Mouse (Mus musculus) neural tube, postnatal 0 days (tissue): ENCODE measurements around the gene Cactin. TPM values are rescaled to one million over a fixed set of nuclear protein-coding genes. Genes with fewer than 3 reads are reported as not detected.

ENCODE experiments used
- microRNA-seq: library from miRNA; unstranded; fragments of <30 nt; microRNA quantifications from one replicate; pipeline ENCODE4, GENCODE M21; 2016
- polyA plus RNA-seq: library from polyadenylated mRNA; unstranded; fragments of >200 nt; fragmentation: Nextera tagmentation; extraction: Ambion mirVana; gene quantifications from 2 replicates; pipeline ENCODE4 v1.2.1, GENCODE M21; 2015

The Cactin gene
- polyA plus RNA-seq: 18.8 and 20.8 TPM in 2 replicates

DNA sequence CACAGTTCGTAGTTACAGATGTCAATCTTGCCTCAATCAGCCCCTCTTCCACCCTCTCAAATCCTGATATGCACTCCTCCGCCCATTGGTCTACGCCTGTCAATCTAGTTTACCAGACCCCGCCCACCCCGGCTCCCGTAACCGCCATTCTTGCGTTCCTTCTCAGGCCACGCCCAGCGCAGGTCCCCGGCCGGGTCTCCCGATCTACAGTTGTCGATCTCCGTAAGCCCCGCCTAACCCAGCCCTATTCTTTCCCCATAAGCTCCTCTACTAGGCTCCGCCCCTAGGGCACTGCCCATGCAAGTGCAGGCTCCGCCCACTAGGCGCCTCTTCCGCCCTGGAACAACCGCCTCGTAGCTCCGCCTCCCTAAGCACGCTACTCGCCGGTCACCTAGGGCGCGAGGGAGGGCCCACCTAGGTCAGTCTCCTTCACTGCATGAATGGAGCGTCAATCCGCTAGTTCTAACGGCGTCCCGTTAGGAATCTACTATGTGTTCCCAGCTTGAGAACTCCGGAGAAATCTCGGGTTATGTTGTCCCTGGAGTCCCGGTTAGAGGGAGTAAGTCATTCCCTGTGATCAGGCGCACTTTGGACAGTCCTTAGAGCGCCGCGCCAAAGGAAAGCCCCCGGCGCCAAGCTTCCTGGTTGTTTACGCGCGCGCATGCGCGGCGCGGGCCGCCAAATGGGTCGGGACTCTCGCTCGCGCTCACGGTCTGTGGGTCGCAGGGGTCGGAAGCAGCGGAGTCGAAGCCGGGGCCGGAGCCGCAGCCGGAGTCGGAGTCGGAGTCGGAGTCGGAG is at the start of gene Cactin:
Gene Cactin, plus strand, starts transcription at position 554 of the 798 bp plus-strand sequence.

DNA sequence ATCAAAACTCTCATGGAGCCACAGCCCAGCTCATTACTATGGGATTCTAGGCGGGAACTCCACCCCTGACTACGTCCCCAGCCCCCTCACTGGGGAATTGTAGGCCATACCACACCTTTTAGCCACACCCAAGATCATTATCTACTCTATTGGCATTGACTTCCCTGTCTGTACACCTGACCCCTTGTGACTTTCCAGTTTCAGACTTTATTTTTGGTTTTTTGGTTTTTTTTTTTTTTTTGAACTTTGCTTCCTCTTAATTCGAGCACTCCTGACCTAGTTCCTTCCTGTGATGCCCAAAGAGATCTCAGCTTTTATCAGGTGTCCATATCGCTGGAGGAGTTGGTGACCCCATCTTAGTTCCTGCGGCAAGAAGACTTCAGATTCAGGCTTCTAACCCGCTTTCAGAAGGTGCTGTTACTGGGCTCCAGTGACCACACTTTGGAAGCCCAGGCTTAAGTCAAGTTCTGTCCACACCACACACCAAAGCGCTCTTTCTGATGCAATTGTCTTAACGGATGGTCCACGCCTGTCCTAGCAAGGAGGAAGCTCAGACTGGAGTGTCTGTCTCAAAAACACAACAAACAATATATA is 29.3 kb upstream of the Cactin start, which contains the start of gene Tjp3:
Gene Tjp3, minus strand, starts transcription at position 71 of the 594 bp plus-strand sequence.

DNA sequence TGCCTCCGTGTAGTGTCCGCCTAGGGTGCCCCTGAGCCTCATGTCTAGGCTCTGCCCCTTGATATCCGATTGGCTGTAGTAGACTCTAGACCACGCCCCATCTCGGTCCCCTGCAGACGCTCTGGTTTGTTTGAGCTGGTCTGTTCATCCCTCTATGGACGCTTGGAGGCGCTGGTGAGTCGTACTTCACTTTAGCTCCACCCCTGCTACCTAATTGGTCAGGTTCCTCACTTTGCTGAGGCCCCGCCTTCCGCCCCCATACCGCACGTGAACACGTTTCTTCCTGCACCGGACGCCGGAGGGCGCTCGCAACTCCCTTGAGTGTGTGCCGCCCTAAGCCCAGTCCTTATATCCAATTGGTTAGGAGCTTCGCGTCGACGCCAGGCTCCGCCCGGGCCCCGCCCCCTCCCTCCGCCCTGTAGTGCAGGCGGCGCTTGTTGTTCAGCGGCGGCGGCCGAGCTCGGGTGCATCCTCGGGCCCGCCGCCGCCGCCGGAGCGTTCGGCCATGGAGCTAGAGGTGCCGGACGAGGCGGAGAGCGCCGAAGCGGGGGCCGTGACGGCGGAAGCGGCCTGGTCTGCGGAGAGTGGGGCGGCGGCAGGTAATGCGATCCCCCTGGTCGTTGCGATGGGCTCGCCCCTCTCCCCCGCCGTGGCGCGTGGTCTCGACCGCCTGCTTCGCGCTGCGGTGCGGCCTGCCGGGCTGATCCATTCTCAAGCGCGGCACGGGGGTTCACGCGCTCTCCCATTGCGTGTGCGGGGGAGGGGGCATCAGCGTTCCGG is 28.2 kb upstream of the Cactin start, which contains the start of gene Pip5k1c:
Gene Pip5k1c, plus strand, starts transcription at position 410 of the 780 bp plus-strand sequence.

DNA sequence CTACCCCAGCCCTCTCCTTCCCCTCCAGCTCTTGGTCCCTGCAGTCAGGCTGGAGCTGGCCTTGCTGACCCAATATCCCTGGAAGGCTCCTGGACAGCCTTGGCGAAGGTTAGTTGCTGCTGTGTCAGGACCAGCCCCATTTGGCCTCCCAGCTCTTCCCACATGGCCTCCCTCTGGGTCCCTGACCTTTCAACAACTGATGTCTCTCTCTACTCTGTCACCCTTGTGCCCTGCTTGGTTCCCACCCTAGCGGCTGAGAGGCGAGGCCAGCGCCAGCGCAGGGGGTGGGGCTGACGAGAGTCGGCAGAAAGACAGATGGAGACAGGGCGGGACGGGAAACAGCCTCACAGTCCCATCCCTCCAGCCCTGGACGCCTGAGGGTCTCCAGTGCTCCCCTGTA is 7.5 kb downstream of the Cactin start, which contains the start of gene Tbxa2r:
Gene Tbxa2r, plus strand, starts transcription at position 346 of the 400 bp plus-strand sequence.

GRCm38 (mm10) chr10:81342686-81343505 is 22.0 kb downstream of the Cactin start, which contains the start of gene Gipc3:
TSS of gene Gipc3 (minus strand) at chr10:81343266.

GRCm38 (mm10) chr10:81350351-81351063 is 29.6 kb downstream of the Cactin start, which contains the start of gene Hmg20b:
TSS of gene Hmg20b (minus strand) at chr10:81350480.

DNA sequence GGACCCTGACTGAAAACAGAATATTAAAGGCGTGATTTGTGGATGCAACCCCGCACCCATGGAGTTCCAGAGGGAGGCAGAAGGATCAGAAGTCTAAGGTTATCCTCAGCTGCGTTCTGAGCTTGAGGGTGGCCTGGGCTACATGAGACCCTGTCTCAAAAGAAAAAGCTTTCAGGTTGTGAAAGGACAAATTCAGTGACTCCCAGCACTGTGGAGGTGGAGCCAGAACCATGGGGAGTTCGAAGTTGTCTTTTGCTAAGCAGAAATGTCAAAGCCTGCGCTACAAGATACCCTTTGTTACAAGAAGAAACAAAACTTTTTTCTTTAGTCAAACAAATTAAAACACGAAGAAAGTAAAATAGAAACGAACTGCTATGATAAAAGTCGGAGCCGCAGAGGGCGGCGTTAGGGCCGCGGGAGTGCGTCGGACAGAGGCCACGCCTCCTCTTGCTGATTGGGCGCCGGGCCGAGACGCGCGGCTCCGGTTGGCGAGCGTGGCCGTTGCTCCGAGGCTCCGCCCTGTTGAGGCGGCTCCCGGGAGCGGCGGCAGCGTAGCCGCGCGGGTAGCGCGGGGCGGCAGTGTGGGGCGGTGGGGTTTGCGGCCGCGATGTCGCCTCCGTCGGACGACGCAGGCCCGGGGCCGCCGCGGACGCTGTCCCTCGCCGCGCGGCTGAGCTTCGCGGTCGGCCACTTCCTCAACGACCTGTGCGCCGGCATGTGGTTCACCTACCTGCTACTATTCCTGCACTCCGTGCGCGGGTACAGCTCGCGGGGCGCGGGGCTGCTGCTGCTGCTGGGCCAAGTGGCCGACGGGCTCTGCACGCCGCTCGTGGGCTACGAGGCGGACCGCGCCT is 36.3 kb downstream of the Cactin start, which contains the start of gene Mfsd12:
Gene Mfsd12, plus strand, starts transcription at position 501 of the 854 bp plus-strand sequence.

DNA sequence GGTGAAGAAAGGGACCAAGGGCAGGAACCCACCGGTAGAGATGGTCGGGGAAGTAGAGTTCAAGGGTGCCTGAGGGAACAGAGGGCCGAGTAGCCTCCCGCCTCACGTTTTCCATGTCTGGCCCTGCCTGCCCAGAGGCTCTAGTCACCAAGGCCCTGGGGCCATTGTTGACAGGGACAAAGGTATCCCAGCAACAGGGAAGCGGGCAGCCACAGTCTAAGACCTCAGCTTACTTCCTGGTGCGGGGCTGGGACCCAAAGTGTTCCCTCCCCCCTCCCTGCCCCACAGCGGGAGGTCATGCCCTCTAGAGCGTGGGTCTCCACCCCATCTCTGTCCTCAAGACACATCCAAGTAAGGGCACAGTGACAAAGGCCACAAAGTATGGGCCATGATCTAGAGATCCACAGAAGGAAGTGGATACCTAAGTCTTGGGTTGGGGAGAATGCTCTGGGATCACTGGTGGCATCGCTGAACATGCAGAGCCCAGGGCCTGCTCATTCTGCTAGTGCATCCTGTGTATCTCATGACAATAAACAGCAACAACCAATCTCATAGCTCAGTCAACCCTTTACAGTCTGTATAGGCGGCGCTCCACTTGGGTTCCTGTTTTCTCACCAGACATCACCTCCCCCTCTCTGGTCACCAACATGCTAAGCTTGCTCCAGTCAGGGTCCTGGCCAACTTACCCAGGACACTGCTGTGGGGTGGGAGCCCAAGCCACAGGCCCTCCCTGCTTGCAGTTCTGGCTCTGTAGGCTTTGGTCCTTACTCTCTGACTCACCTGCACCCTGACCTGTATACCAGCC is 45.0 kb downstream of the Cactin start, which contains the start of gene 4930404N11Rik:
Gene 4930404N11Rik, minus strand, starts transcription at position 145 of the 805 bp plus-strand sequence.

Small RNA genes lying within 50 kb of the gene (microRNA-seq; reads per million reads assigned to microRNA genes)
- 7.3 reads per million, percentile 17 among the genes with 10 or more reads in this experiment for gene Mir3057

Other genes with a start within 250 kb of the Cactin start
- gene Creb3l3, start 222.2 kb upstream of the Cactin start, polyA plus RNA-seq: 0.50 and 0.69 TPM in 2 replicates
- 208 and 228 TPM in 2 replicates for gene Map2k2, start 215.2 kb upstream of the Cactin start, polyA plus RNA-seq
- 19.7 and 21.3 TPM in 2 replicates for gene Zbtb7a, start 185.9 kb upstream of the Cactin start, polyA plus RNA-seq
- gene Pias4, start 153.2 kb upstream of the Cactin start, polyA plus RNA-seq: 34.5 and 40.4 TPM in 2 replicates
- gene Eef2, start 144.5 kb upstream of the Cactin start, polyA plus RNA-seq: 404 and 449 TPM in 2 replicates
- 68.4 and 78.4 TPM in 2 replicates for gene Dapk3, start 138.1 kb upstream of the Cactin start, polyA plus RNA-seq
- not detected in 2 replicates for gene 4930442H23Rik, start 137.3 kb upstream of the Cactin start, polyA plus RNA-seq
- gene Nmrk2, start 119.1 kb upstream of the Cactin start, polyA plus RNA-seq: 0.11 and 0.13 TPM in 2 replicates
- 62.1 and 75.8 TPM in 2 replicates for gene Atcay, start 90.3 kb upstream of the Cactin start, polyA plus RNA-seq
- 24.6 and 28.6 TPM in 2 replicates for gene Zfr2, start 87.9 kb upstream of the Cactin start, polyA plus RNA-seq
- 69.6 and 88.6 TPM in 2 replicates for gene Matk, start 68.2 kb upstream of the Cactin start, polyA plus RNA-seq
- 168 and 176 TPM in 2 replicates for gene Mrpl54, start 54.2 kb upstream of the Cactin start, polyA plus RNA-seq
- gene Apba3, start 54.1 kb upstream of the Cactin start, polyA plus RNA-seq: 32.0 and 34.0 TPM in 2 replicates
- 1.5 and 2.4 TPM in 2 replicates for gene Tjp3, start 29.5 kb upstream of the Cactin start, polyA plus RNA-seq
- 101 and 122 TPM in 2 replicates for gene Pip5k1c, start 28.1 kb upstream of the Cactin start, polyA plus RNA-seq
- 5.2 and 5.5 TPM in 2 replicates for gene Tbxa2r, start 7.6 kb downstream of the Cactin start, polyA plus RNA-seq
- gene Gipc3, start 22.2 kb downstream of the Cactin start, polyA plus RNA-seq: 0.06 TPM in 1 of 2 replicates, not detected in the other
- gene Hmg20b, start 29.4 kb downstream of the Cactin start, polyA plus RNA-seq: 31.7 and 34.0 TPM in 2 replicates
- 19.8 and 21.9 TPM in 2 replicates for gene Mfsd12, start 36.4 kb downstream of the Cactin start, polyA plus RNA-seq
- gene 4930404N11Rik, start 44.7 kb downstream of the Cactin start, polyA plus RNA-seq: 0.60 and 0.76 TPM in 2 replicates
- 137 and 142 TPM in 2 replicates for gene Fzr1, start 57.4 kb downstream of the Cactin start, polyA plus RNA-seq
- gene Dohh, start 63.3 kb downstream of the Cactin start, polyA plus RNA-seq: 115 and 127 TPM in 2 replicates
- gene Gm48551, start 63.4 kb downstream of the Cactin start, polyA plus RNA-seq: 6.0 and 6.2 TPM in 2 replicates
- gene Gm48552, start 67.9 kb downstream of the Cactin start, polyA plus RNA-seq: 2.0 and 3.0 TPM in 2 replicates
- gene Smim24, start 71.9 kb downstream of the Cactin start, polyA plus RNA-seq: 1.8 and 2.3 TPM in 2 replicates
- 51.8 and 53.5 TPM in 2 replicates for gene Nfic, start 134.5 kb downstream of the Cactin start, polyA plus RNA-seq
- gene Celf5, start 161.6 kb downstream of the Cactin start, polyA plus RNA-seq: 40.7 and 46.8 TPM in 2 replicates
- gene Ncln, start 175.3 kb downstream of the Cactin start, polyA plus RNA-seq: 59.5 and 68.2 TPM in 2 replicates
- gene S1pr4, start 179.0 kb downstream of the Cactin start, polyA plus RNA-seq: 0.68 and 0.72 TPM in 2 replicates
- 1.8 and 1.9 TPM in 2 replicates for gene Gna15, start 203.1 kb downstream of the Cactin start, polyA plus RNA-seq
- gene Gna11, start 224.1 kb downstream of the Cactin start, polyA plus RNA-seq: 103 and 114 TPM in 2 replicates
- 842 and 942 TPM in 2 replicates for gene Aes, start 238.4 kb downstream of the Cactin start, polyA plus RNA-seq